Mouse (Mus musculus) stomach, postnatal 0 days (tissue): ENCODE results near the gene Agps. TPM values are rescaled to one million over a fixed set of nuclear protein-coding genes. Genes with fewer than 3 reads are reported as not detected.
"Not testable (repeated sequence)": the region's sequence is repeated elsewhere in the genome, so short reads cannot be mapped to it uniquely, and the experiment has no call there.

Source experiments
- ATAC-seq: fragments of 200-750 bp; cut with Nextera tagmentation; 2 replicates; pipeline ENCODE4 v1.8.0; 2017; ENCODE audit not compliant: low FRiP score, low TSS enrichment
- DNase-seq: peaks from one replicate; pipeline ENCODE4 v3.0.0-alpha.2; 2016; ENCODE audit warnings: low spot score
- H3K27ac ChIP-seq: fragments of 300-500 bp; sonication (generic); replicated peaks from 2 replicates; pipeline ENCODE4 v1.5.1; 2014; ENCODE audit warnings: mild to moderate bottlenecking, control low read depth
- H3K27me3 ChIP-seq: fragments of 300-500 bp; sonication (generic); 2 replicates; pipeline ENCODE4 v1.6.1; 2014; ENCODE audit warnings: low read length; ENCODE audit not compliant: control insufficient read depth, insufficient read depth
- H3K36me3 ChIP-seq: fragments of 300-500 bp; sonication (generic); 2 replicates; pipeline ENCODE4 v1.6.1; 2014; ENCODE audit warnings: low read length, mixed read lengths; ENCODE audit not compliant: control insufficient read depth, insufficient read depth
- H3K4me1 ChIP-seq: fragments of 300-500 bp; sonication (generic); replicated peaks from 2 replicates; pipeline ENCODE4 v1.6.1; 2014; ENCODE audit warnings: antibody characterized with exemption; ENCODE audit not compliant: control insufficient read depth, insufficient read depth
- H3K4me2 ChIP-seq: fragments of 300-500 bp; sonication (generic); replicated peaks from 2 replicates; pipeline ENCODE4 v1.6.1; 2014; ENCODE audit warnings: low read depth, mild to moderate bottlenecking, control low read depth, moderate library complexity
- H3K4me3 ChIP-seq: fragments of 300-500 bp; sonication (generic); 2 replicates; pipeline ENCODE4 v1.5.1; 2014; ENCODE audit warnings: low read depth, low read length, control low read depth
- H3K9ac ChIP-seq: fragments of 300-500 bp; sonication (generic); 2 replicates; pipeline ENCODE4 v1.6.1; 2014; ENCODE audit warnings: mild to moderate bottlenecking, low read length, control low read depth, mixed read lengths
- H3K9me3 ChIP-seq: fragments of 300-500 bp; sonication (generic); 2 replicates; pipeline ENCODE4 v1.6.1; 2016; ENCODE audit warnings: low read length; ENCODE audit not compliant: control insufficient read depth
- CTCF ChIP-seq: IDR thresholded peaks from 2 replicates; pipeline ENCODE4 v1.5.1; 2016; ENCODE audit warnings: antibody characterized with exemption, low read depth, mild to moderate bottlenecking, moderate library complexity
- EP300 ChIP-seq: optimal IDR thresholded peaks from 2 replicates; pipeline ENCODE3; 2016; ENCODE audit warnings: antibody characterized with exemption
- WGBS: fragments of 180-500 bp; shearing (Covaris S2); extraction: QIAGEN DNeasy Blood & Tissue Kit; methylation state at CpG from one replicate; pipeline ENCODE4 v1.1.7; 2014; 5-methylcytosine and 5-hydroxymethylcytosine counted together
- polyA plus RNA-seq: library from polyadenylated mRNA; unstranded; fragments of >200 nt; fragmentation: Nextera tagmentation; extraction: Ambion mirVana; gene quantifications from 2 replicates; pipeline ENCODE4 v1.2.1, GENCODE M21; 2015

Gene Agps
- polyA plus RNA-seq, 1 experiment from 2014 or later = 12.4 TPM

GRCm38 (mm10) chr2:75964972-75965371 is 133.0 kb downstream of the Agps start:
- DNase-seq (peak; percentile 55), ATAC-seq (peak; percentile 48; the same call in 1 of the 2 replicates)
- H3K27me3 ChIP-seq = no peaks in the 10 kb centered on the region
- H3K9ac ChIP-seq = peak overlapping the region; percentile 35; the same call in 1 of the 2 replicates
- H3K4me3 ChIP-seq = no peak overlapping the region
- H3K4me1 ChIP-seq = peaks cover 7% of the 10 kb centered on the region
- peak overlapping the region; percentile 55 for H3K4me2 ChIP-seq
- TF ChIP-seq CTCF (peak; percentile 84), EP300 (no peak)
- no peaks in the 10 kb centered on the region for H3K36me3 ChIP-seq
- H3K9me3 ChIP-seq = no peaks in the 10 kb centered on the region
- H3K27ac ChIP-seq = no peak overlapping the region
- 12% methylated on average over 5 of the region's 5 CpGs for WGBS

- Histone ChIP-seq H3K27me3 (no peaks in the 10 kb centered on the region), H3K9me3 (no peaks in the 10 kb centered on the region), H3K36me3 (no peaks in the 10 kb centered on the region), H3K27ac (no peak overlapping the region), H3K9ac (no peak overlapping the region), H3K4me2 (no peak overlapping the region), H3K4me3 (no peak overlapping the region), H3K4me1 (no peaks in the 10 kb centered on the region)
- DNase-seq (no peak), ATAC-seq (no peak)
- 65% methylated on average over 9 of the region's 9 CpGs for WGBS
- TF ChIP-seq CTCF (no peak), EP300 (no peak)
Measured at GRCm38 (mm10) chr2:75974131-75974530, 142.2 kb downstream of the Agps start.

- H3K4me3 ChIP-seq, DNase-seq, H3K36me3 ChIP-seq, H3K27ac ChIP-seq, H3K4me2 ChIP-seq, ATAC-seq, H3K9ac ChIP-seq, H3K9me3 ChIP-seq, H3K27me3 ChIP-seq, H3K4me1 ChIP-seq: not testable (repeated sequence)
- 72% methylated on average over 2 of the region's 2 CpGs for WGBS
Measured at GRCm38 (mm10) chr2:75976070-75976469, 144.1 kb downstream of the Agps start.

GRCm38 (mm10) chr2:75977752-75978368 is 145.9 kb downstream of the Agps start, which contains the start of gene Ttc30a2:
Gene Ttc30a2, minus strand, starts transcription at chr2:75978170.
- not testable (repeated sequence) for H3K27me3 ChIP-seq, DNase-seq, H3K4me2 ChIP-seq, H3K27ac ChIP-seq, H3K4me3 ChIP-seq, H3K4me1 ChIP-seq, H3K9me3 ChIP-seq, H3K36me3 ChIP-seq, H3K9ac ChIP-seq
- 34% methylated on average over 19 of the region's 24 CpGs for WGBS
- ATAC-seq = peak; percentile 50

Other genes starting within 250 kb of the Agps start
- 116 and 127 TPM in 2 replicates for gene Hnrnpa3, start 172.9 kb upstream of the Agps start, polyA plus RNA-seq
- 125 and 144 TPM in 2 replicates for gene Nfe2l2, start 127.5 kb upstream of the Agps start, polyA plus RNA-seq
- 10.3 and 10.6 TPM in 2 replicates for gene Ttc30b, start 106.4 kb downstream of the Agps start, polyA plus RNA-seq
- gene Ttc30a2, start 146.0 kb downstream of the Agps start, polyA plus RNA-seq = 0.17 and 0.27 TPM in 2 replicates
- gene Ttc30a1, start 149.8 kb downstream of the Agps start, polyA plus RNA-seq = 3.3 and 3.8 TPM in 2 replicates